Mouse (Mus musculus) cerebellum, adult 11-12 months (tissue): ENCODE results near the gene Acaa1a.

ENCODE experiments used
- DNase-seq: peaks from one replicate; pipeline ENCODE4 v3.0.0; 2022

The Acaa1a gene

GRCm38 (mm10) chr9:119339558-119340211 is at the start of gene Acaa1a:
Acaa1a (plus strand) TSS chr9:119339676.
- peak; percentile 80 for DNase-seq

- no peak for DNase-seq
These were observed 48.7 kb upstream of the Acaa1a start for GRCm38 (mm10) chr9:119290791-119291190.

- no peak for DNase-seq
These were observed 41.8 kb upstream of the Acaa1a start for GRCm38 (mm10) chr9:119297696-119298095.

GRCm38 (mm10) chr9:119298563-119298962 is 40.9 kb upstream of the Acaa1a start:
- DNase-seq, result no peak

GRCm38 (mm10) chr9:119305863-119306262 is 33.6 kb upstream of the Acaa1a start:
- no peak for DNase-seq

GRCm38 (mm10) chr9:119309067-119309466 is 30.4 kb upstream of the Acaa1a start:
- no peak for DNase-seq

- DNase-seq, result no peak
These were observed 26.4 kb upstream of the Acaa1a start for GRCm38 (mm10) chr9:119313096-119313495.

- no peak for DNase-seq
These were observed 20.6 kb upstream of the Acaa1a start for GRCm38 (mm10) chr9:119318891-119319290.

GRCm38 (mm10) chr9:119320446-119320845 is 19.0 kb upstream of the Acaa1a start:
- peak; percentile 36 for DNase-seq

GRCm38 (mm10) chr9:119320946-119321345 is 18.5 kb upstream of the Acaa1a start:
- DNase-seq, result no peak

GRCm38 (mm10) chr9:119321392-119322229 is 17.9 kb upstream of the Acaa1a start:
- DNase-seq, result peak; percentile 79

- DNase-seq, result peak; percentile 100
These were observed 16.9 kb upstream of the Acaa1a start, which contains the start of gene Oxsr1 for GRCm38 (mm10) chr9:119322289-119323259. Oxsr1 (minus strand) TSS chr9:119322427.

- no peak for DNase-seq
These were observed 16.2 kb upstream of the Acaa1a start for GRCm38 (mm10) chr9:119323260-119323645.

GRCm38 (mm10) chr9:119324130-119324529 is 15.3 kb upstream of the Acaa1a start:
- no peak for DNase-seq

GRCm38 (mm10) chr9:119328488-119328887 is 11.0 kb upstream of the Acaa1a start:
- DNase-seq, result no peak

GRCm38 (mm10) chr9:119330186-119330963 is 9.1 kb upstream of the Acaa1a start:
- DNase-seq, result no peak

GRCm38 (mm10) chr9:119334324-119334723 is 5.2 kb upstream of the Acaa1a start:
- no peak for DNase-seq

GRCm38 (mm10) chr9:119334834-119335233 is 4.6 kb upstream of the Acaa1a start:
- no peak for DNase-seq

- DNase-seq, result peak; percentile 56
These were observed 3.9 kb upstream of the Acaa1a start for GRCm38 (mm10) chr9:119335571-119335970.

GRCm38 (mm10) chr9:119337842-119338241 is 1.6 kb upstream of the Acaa1a start:
- DNase-seq, result no peak

GRCm38 (mm10) chr9:119338350-119338749 is 1.1 kb upstream of the Acaa1a start:
- DNase-seq, result no peak

- DNase-seq, result no peak
These were observed 370 bp upstream of the Acaa1a start for GRCm38 (mm10) chr9:119339106-119339505.
